Comparison of ENCODE assay signal across 14 mouse cellular contexts in the genomic region with DNA sequence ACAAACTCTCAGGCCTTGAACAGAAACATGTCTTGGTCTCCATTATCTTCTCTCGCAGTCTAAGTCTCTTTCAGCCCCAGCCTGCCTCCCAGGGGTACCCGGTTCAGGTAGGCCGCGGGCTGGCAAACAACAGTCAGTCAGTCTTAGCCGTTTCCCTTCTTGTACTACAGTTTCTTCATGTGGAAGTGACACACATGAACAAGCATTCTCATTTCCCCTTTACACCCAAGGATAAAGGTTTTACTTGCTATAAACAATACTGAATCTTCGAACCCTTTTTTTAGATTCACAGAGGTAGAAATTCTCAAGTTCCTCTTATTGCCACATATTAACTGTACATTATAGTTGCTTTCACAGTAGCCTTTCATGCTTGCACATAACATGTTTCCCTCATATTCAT.
"Had no signal": no experiment of that assay in that cellular context is flagged by ENCODE, and none has a peak within 500 bp of the region (broad histone marks: within the 10 kb centered on the region; RNA-seq: fewer than 3 reads in every experiment).

No protein-coding gene starts in this region.

- H3K27me3 ChIP-seq: liver, embryonic 15.5 days; neural tube, embryonic 12.5 days had no signal

- ATAC-seq: lung, postnatal 0 days had no signal

- H3K4me3 ChIP-seq: layer of hippocampus, adult 2 months; left cerebral cortex, adult 2 months; limb, embryonic 10.5 days; liver, embryonic 15.5 days; neural tube, embryonic 12.5 days had no signal

- H3K27ac ChIP-seq: layer of hippocampus, adult 2 months; left cerebral cortex, adult 2 months; limb, embryonic 10.5 days; liver, embryonic 15.5 days; neural tube, embryonic 12.5 days had no signal

- DNase-seq: kidney, adult 11 months; kidney, postnatal 10 days; kidney, postnatal 4 days; lung, adult 2 months; lung, postnatal 36 days; midbrain, embryonic 14.5 days; right cerebral cortex, postnatal 14 days; thymus, postnatal 36 days had no signal

- H3K36me3 ChIP-seq: limb, embryonic 10.5 days; liver, embryonic 15.5 days; neural tube, embryonic 12.5 days had no signal

- H3K4me1 ChIP-seq: limb, embryonic 10.5 days; liver, embryonic 15.5 days; neural tube, embryonic 12.5 days had no signal
